Mouse (Mus musculus) monocyte, adult 59 days (primary cell): ENCODE measurements around the gene Arid1a. TPM values are rescaled to one million over a fixed set of nuclear protein-coding genes. Genes with fewer than 3 reads are reported as not detected.

Source experiments
- total RNA-seq, 2 experiments: library from RNA; stranded (reverse); gene quantifications; one replicate each; pipeline ENCODE4 v1.2.4; 2023

Arid1a gene
- total RNA-seq: 100 to 1,000 TPM; 172 to 184 TPM

DNA sequence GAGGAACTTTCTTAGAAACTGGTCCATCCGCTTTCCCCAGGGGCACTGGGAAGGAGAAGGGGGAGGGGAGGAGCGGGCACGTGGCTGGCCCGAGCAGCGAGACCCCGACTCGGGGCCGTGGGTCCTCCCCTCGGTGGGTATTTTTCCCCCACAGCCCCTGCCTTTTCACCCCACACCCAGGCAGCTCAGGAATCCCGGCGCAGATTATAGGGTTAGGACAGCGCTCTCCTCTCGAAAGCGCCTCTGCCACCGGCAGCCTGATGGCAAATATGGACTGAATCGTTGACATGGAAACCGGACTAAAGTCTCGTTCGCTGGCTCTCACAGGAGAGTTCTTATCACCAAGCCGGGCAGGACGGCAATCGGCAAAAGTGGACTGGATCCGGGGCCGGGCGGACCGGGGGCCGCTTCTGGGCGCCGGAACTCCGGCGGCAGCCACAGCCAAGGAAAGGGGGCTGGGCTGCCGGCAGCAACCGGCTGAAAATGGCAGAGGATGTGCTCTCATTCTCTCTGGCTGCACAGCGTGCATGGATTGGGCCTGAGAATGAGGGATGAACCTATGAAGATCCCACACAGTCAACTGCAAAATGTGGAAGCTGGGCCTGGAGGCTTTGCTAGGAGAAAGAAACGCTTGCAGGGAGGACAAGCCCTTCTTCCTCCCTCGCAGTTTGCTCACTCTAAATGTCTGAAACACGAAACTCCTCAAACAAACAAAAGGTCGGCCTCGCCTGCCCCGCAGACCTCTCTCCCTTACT, at the start of gene Arid1a:
Gene Arid1a, minus strand, starts transcription at position 256 of the 755 bp plus-strand sequence.

DNA sequence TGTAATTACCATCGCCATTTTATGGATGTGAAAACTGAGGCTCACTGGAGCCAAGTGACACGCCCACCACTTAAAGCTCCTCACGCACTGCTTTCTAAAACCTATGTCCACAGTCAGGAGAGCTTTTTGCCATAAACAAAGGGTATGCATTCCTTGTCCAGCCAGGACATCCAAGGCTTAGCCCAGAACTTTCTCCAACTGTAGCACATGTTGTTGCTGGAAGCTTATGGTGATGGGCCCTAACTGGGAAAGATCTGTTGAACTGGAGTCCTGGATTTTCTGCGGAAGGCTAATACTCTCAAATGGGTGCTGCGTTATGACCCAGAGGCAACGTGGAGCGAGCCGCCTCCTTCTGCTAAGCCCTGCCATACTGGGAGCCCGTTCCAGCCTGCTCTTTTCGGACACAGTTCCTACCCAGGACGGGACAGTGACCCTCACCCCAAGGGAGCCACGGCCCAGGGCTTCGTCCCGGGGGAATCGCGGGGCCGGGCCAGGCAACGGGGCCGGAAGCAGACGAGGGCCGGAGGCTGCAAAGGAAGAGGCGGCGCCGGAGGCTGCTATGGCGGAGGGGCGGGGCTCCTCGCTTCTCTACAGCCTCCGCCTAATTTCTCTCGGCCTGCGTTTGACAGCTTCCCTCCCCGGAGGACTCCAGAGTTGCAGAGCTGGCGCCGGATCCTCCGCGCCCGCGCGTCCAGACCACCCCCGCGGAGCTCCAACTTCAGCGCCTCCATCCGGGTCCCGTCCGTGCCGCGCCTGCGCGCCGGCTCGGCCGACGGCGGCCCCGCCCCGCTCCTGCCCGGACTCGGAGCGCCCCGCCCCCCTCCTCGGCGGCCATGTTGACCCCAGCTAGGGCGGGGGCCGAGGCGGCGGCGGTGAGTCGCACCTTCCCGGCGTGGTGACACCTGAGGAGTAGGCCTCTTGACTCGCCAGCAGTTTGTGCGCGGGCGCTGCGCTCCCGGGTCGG, 84.4 kb downstream of the Arid1a start, which contains the start of gene Pigv:
Gene Pigv, minus strand, starts transcription at position 767 of the 964 bp plus-strand sequence.

DNA sequence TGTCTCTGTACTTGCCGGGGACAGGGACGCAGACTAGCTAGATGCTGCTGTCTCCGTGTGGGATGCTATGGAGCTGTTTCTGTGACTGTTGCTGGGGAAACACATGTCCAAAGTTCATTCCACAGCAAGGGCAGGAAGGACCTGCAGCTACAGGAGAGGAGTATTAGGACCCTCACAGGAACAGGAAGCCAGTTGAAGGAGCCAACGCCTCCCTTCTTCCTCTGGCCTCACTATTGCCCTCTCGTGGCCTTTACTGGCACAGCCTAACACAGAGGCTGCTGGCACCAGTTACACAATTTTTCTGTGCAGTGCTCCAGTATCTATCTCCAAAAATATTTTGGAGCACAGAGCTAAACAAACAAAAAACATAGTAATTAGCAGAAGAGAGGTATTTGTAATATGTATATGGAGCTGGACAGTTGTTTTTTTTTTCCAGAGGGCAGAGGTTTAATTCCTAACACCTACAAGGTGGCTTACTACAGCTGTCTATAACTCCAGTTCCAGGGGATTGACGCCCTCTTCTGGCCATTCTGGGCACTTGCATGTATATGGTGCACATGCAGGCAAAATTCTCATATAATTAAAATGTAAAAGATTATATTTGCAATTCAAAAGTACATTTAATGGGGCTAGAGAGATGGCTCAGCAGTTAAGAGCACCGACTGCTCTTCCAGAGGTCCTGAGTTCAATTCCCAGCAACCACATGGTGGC, 106.4 kb downstream of the Arid1a start, which contains the start of gene Zdhhc18:
Gene Zdhhc18, minus strand, starts transcription at position 166 of the 711 bp plus-strand sequence.

Other genes with a start within 250 kb of the Arid1a start
- gene Kdf1, start 237.8 kb downstream of the Arid1a start, total RNA-seq: not detected
- gene Nudc, start 210.8 kb downstream of the Arid1a start, total RNA-seq: 10 to 100 TPM; 63.0 to 69.3 TPM
- gene Nr0b2, start 203.4 kb downstream of the Arid1a start, total RNA-seq: not detected
- 10 to 100 TPM; 19.1 to 30.9 TPM for gene Gpatch3, start 182.0 kb downstream of the Arid1a start, total RNA-seq
- gene Gpn2, start 172.4 kb downstream of the Arid1a start, total RNA-seq: 10 to 100 TPM; 16.8 to 18.4 TPM
- 1 to 10 TPM; 2.9 to 3.6 TPM for gene Sfn, start 154.6 kb downstream of the Arid1a start, total RNA-seq
- gene Zdhhc18, start 106.6 kb downstream of the Arid1a start, total RNA-seq: 10 to 100 TPM; 27.5 to 38.4 TPM
- gene Pigv, start 84.1 kb downstream of the Arid1a start, total RNA-seq: 10 to 100 TPM; 23.2 to 23.5 TPM
- 100 to 1,000 TPM; 171 to 182 TPM for gene Rps6ka1, start 131.0 kb upstream of the Arid1a start, total RNA-seq
- gene Hmgn2, start 211.9 kb upstream of the Arid1a start, total RNA-seq: 100 to 1,000 TPM; 124 to 129 TPM
- 10 to 100 TPM; 39.2 to 39.5 TPM for gene Dhdds, start 244.1 kb upstream of the Arid1a start, total RNA-seq